Mouse (Mus musculus): ENCODE measurements around the gene Iqcf1.

Gene Iqcf1

GRCm38 (mm10) chr9:106499667-106500066 lies at the start of gene Iqcf1:
Gene Iqcf1 (plus strand): TSS chr9:106499967.
- DNase-seq (ENCODE audit: low read depth): no peak

GRCm38 (mm10) chr9:106450661-106451060 lies 49.1 kb upstream of the Iqcf1 start:
- no peak for DNase-seq (ENCODE audit: low read depth)

- DNase-seq (ENCODE audit: low read depth): no peak
Measured at GRCm38 (mm10) chr9:106451298-106451697, 48.5 kb upstream of the Iqcf1 start.

DNA sequence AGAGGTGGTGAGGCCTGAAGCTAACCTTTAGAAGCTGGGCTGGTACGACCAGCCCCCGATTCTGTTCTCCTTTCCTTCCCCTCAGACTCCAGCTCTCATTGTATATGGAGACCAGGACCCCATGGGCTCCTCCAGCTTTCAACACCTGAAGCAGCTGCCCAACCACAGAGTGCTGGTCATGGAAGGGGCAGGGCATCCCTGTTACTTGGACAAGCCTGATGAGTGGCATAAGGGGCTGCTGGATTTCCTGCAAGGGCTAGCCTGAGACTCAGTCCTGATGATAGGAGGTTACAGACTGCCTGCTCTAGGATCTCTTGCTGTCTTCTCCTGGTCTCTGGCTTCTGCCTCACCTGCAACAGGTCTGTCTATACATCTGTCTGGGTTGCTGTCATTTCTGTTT lies 47.9 kb upstream of the Iqcf1 start:
- no peak for DNase-seq (ENCODE audit: low read depth)

DNA sequence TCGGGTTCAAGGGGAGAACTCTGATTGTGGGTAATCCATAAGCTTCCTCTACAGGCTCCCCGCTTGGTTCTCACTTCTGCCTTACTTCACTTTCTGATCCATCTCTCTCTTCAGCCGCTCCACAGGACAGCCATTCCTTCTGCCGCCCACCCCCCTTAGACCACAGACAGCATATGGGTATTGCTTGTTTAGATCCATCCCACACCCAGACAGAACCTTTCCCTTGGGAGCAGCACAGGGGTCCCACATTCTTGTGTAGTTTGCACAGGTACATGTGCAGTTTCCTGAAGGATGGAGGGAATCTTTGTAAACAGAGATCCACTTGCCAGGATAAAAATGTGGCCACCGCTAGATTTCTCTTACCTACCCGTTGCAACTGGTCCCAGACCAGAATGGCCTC lies 47.4 kb upstream of the Iqcf1 start:
- DNase-seq (ENCODE audit: low read depth): no peak

GRCm38 (mm10) chr9:106452821-106453220 lies 46.9 kb upstream of the Iqcf1 start:
- no peak for DNase-seq (ENCODE audit: low read depth)

GRCm38 (mm10) chr9:106453271-106454070 lies 46.3 kb upstream of the Iqcf1 start, which contains the start of gene Pcbp4:
Gene Pcbp4 (plus strand): TSS chr9:106453291.
- no peak for DNase-seq (ENCODE audit: low read depth)

DNA sequence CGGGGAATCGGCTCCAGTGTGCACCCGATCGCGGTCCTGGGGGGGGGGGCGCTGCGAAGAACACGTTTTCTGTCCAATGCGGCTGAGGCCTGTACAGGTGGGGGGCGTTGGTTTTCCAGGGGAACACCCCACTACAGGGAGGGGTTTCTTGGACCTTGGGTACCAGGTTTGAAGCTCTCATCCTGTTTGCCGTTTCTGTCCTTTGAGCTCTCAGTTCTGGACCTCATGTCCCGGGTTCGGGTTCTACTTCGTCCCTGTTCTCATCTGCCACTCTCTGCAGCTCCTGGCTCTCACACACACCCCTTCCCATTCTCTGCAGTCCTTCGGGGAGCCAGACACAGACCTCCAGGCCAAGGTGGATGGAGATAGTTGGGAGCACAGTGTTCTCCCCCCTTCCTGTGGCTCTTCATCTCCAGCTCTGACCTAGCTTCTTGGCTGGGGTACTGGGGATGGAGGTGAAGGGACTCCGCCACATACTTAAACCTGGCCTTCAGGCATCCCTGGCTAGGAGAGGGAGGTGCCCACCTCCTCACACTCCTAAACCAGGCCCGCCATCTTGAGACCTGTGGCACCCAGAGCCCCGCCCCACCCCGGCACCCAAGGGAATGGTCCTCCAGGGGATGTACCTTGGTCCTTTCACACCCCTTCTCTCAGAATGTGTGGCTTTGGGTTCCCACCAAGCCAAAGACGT lies 45.6 kb upstream of the Iqcf1 start:
- DNase-seq (ENCODE audit: low read depth): no peak

- no peak for DNase-seq (ENCODE audit: low read depth)
Measured at GRCm38 (mm10) chr9:106454888-106455681, 44.7 kb upstream of the Iqcf1 start.

- no peak for DNase-seq (ENCODE audit: low read depth)
Measured at GRCm38 (mm10) chr9:106456325-106457162, 43.2 kb upstream of the Iqcf1 start.

- DNase-seq (ENCODE audit: low read depth): no peak
Measured at GRCm38 (mm10) chr9:106457163-106457559, 42.6 kb upstream of the Iqcf1 start.

- DNase-seq (ENCODE audit: low read depth): no peak
Measured at GRCm38 (mm10) chr9:106457920-106458319, 41.8 kb upstream of the Iqcf1 start.

GRCm38 (mm10) chr9:106459946-106460345 lies 39.8 kb upstream of the Iqcf1 start:
- DNase-seq (ENCODE audit: low read depth): no peak

GRCm38 (mm10) chr9:106460401-106461025 lies 39.3 kb upstream of the Iqcf1 start:
- no peak for DNase-seq (ENCODE audit: low read depth)

DNA sequence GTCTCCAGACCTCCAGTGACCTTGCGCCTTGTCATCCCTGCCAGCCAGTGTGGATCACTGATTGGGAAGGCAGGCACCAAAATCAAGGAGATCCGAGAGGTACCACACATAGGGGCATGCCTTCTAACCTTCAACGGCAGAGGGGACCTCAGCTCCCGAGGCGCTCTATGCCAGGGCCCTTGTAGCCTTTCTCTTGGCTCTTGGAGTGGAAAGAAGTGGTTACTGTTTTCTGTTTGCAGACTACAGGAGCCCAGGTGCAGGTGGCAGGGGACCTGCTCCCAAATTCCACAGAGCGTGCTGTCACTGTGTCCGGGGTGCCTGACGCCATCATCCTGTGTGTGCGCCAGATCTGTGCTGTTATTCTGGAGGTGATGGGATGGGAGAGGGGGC lies 38.7 kb upstream of the Iqcf1 start:
- DNase-seq (ENCODE audit: low read depth): no peak

DNA sequence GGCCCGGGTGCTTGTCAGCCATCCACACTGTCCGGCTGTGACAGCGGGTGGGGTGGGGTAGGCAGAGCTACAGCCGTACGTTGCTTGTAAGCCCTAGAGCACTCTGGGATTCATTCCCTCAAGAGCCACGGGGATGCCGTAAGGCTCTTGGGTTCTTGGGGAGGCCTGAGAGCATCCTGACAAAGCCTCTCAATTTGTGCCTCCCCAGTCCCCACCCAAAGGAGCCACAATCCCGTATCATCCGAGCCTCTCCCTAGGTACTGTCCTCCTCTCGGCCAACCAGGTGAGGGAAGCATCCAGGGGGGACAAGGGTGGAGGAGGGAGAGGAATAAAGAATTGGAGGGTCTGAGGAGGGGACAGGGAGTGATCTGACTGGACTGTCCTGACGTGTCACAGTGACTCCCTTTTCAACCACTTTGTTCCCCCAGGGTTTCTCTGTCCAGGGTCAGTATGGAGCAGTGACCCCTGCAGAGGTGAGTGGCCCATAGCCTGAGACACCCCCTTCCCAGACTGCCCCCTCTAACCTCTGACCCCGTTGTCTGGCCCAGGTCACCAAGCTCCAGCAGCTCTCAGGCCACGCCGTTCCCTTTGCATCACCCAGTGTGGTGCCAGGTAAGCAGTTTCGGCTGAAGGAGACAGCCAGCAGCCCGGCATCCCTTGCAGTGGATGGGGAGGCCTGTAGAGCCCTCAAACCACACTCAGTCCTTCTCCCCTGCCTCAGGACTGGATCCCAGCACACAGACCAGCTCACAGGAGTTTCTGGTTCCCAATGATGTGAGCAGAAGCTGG lies 37.9 kb upstream of the Iqcf1 start:
- DNase-seq (ENCODE audit: low read depth): no peak

DNA sequence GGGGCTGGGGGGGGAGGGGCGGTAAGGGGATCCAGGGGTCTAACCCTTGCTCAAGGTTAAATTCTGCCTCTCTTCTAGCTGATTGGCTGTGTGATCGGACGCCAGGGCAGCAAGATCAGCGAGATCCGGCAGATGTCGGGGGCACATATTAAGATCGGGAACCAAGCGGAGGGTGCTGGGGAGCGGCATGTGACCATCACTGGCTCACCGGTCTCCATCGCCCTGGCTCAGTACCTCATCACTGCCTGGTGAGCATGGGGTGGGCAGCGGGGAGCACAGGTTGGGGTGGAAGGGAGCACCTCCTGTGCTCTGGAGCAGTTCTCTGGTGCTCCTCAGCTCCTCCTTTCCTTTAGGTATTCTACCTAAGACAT lies 37.4 kb upstream of the Iqcf1 start:
- DNase-seq (ENCODE audit: low read depth): no peak

DNA sequence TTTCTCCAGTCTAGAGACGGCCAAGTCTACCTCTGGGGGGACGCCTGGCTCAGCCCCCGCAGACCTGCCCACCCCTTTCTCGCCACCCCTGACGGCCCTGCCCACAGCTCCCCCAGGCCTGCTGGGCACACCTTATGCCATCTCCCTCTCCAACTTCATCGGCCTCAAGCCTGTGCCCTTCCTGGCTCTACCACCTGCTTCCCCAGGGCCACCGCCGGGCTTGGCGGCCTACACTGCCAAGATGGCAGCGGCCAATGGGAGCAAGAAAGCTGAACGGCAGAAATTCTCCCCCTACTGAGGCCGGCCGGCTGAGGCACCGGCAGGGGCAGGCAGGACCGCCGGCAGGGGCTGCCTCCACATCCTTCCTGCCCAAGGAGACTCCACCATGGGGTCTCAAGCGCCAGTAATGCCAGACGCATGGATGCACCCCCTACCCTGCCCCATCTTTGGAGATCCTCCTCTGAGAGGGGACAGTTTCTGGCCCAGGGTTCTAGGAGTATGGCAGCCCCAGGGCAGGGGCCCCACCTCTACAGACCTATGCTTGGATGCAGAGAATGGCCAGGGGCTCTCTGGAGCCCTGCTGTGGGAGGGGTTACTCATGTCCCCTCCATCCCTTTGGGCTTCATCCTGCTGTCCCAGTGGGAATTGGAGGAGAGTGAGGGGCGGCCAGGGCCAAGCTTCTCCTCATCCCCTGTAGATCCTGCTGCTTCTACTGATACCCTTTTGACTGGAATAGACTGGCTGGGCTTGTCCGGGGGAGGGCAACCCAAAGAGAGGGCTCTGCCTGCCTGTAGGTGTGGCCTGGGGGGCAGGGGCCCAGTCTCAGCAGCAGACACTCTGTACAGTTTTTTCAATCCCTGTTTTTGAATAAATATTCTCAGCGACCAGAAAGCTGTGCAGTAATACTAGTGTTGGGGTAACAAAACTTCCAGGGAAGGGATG lies 36.4 kb upstream of the Iqcf1 start:
- no peak for DNase-seq (ENCODE audit: low read depth)

GRCm38 (mm10) chr9:106464751-106465541 lies 34.8 kb upstream of the Iqcf1 start:
- DNase-seq (ENCODE audit: low read depth): no peak
